Mouse (Mus musculus) ES-Bruce4 (cell line): Measurements from ENCODE around the gene Ceacam19.

Experiments used
- CTCF ChIP-seq: IDR thresholded peaks from one replicate; pipeline ENCODE4 v1.8.1; 2011; ENCODE audit warnings: low read depth, low read length
- EP300 ChIP-seq: IDR thresholded peaks from 2 replicates; pipeline ENCODE4 v1.6.1; 2011; ENCODE audit warnings: low read depth, low read length; ENCODE audit not compliant: insufficient read depth
- POLR2A ChIP-seq: IDR thresholded peaks from one replicate; pipeline ENCODE4 v1.8.1; 2011; ENCODE audit warnings: low read length; ENCODE audit not compliant: insufficient read depth

- TF ChIP-seq EP300 (no peak), POLR2A (no peak), CTCF (no peak)
These were observed 49.6 kb upstream of the Ceacam19 start for GRCm38 (mm10) chr7:19937229-19937821.
